Mouse (Mus musculus) myocyte (in vitro differentiated cells): ENCODE measurements around the gene Abt1.
A peak's percentile ranks its signal among the peaks of the same experiment; 100 is the strongest.

Experiments
- POLR2A ChIP-seq: IDR thresholded peaks from one replicate; pipeline ENCODE4 v1.6.1; 2011; ENCODE audit warnings: low read depth, mild to moderate bottlenecking, control low read depth, moderate library complexity; ENCODE audit not compliant: insufficient read length
- POLR2AphosphoS2 ChIP-seq: IDR thresholded peaks from one replicate; pipeline ENCODE4 v1.6.1; 2011; ENCODE audit warnings: low read depth, control low read depth; ENCODE audit not compliant: insufficient read length
- TCF12 ChIP-seq: IDR thresholded peaks from one replicate; pipeline ENCODE4 v1.6.1; 2011; ENCODE audit warnings: mild to moderate bottlenecking, control low read depth; ENCODE audit not compliant: poor library complexity, insufficient read depth, severe bottlenecking

DNA sequence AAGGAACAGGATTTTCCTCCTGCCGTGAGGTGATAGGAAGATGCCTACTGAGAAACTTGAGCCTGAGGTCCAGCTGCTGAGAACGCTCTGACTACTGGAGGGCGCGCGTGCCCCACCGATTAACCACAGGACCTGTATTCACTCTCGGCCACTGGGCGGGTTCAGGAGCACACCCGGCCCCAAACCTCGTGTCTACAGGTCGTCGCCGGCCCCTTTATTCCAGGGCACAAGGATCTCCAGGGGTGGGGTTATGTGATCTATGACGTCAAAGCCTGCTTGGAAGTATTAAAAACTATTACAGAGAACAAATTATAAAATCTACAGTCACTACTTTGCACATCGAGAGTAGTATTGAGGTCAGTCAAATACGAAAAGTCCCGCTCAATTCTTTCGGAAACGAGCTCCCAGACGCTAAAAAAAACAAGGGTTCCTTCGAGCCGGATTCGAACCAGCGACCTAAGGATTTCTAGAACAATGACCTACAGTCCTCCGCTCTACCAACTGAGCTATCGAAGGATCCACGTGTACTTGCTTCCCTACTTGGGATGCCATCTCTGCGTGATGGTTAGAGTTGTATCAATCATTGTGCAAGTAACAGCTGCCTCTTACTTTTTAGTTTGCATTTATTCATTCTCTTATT, 9.0 kb upstream of the Abt1 start:
- TF ChIP-seq TCF12 (no peak), POLR2AphosphoS2 (no peak), POLR2A (peak; percentile 50)
